Mouse (Mus musculus): ENCODE results near the gene Poldip2. TPM values are rescaled to one million over a fixed set of nuclear protein-coding genes. Genes with fewer than 3 reads are reported as not detected.

The Poldip2 gene
- polyA plus RNA-seq, 2 experiments: 111 to 166 TPM

- DNase-seq (ENCODE audit: low spot score) (no peak), ATAC-seq (ENCODE audit: low FRiP score, low read depth) (no peak)
- WGBS: 83% methylated on average over 3 of the region's 3 CpGs
- no peaks in the 10 kb centered on the region for H3K9me3 ChIP-seq (ENCODE audit: control insufficient read depth, low read length)
- H3K4me2 ChIP-seq (replicated peaks; ENCODE audit: low read depth, low read length, severe bottlenecking): no peak overlapping the region
- no peak overlapping the region for H3K27ac ChIP-seq (replicated peaks; ENCODE audit: low read depth, low read length)
- no peaks in the 10 kb centered on the region for H3K36me3 ChIP-seq (ENCODE audit: control insufficient read depth, insufficient read depth, low read length)
- TF ChIP-seq POLR2A (IDR thresholded peaks at IDR 0.05; ENCODE audit: borderline replicate concordance, extremely low read depth, insufficient read depth, insufficient read length): no peak
- H3K27me3 ChIP-seq (ENCODE audit: control insufficient read depth, insufficient read depth, low read length): no peaks in the 10 kb centered on the region
- H3K4me3 ChIP-seq (replicated peaks; ENCODE audit: low read length): no peak overlapping the region
- H3K9ac ChIP-seq (ENCODE audit: low read depth, low read length, severe bottlenecking): no peak overlapping the region
- H3K4me1 ChIP-seq (ENCODE audit: control insufficient read depth, insufficient read depth, low read length): 0 out of 2 replicates have a peak, but pooled peaks cover 3% of the 10 kb centered on the region
Measured at GRCm38 (mm10) chr11:78555623-78556022, 43.6 kb downstream of the Poldip2 start.

GRCm38 (mm10) chr11:78556070-78556469, 44.1 kb downstream of the Poldip2 start:
- WGBS: 75% methylated on average over 4 of the region's 4 CpGs
- 0 out of 2 replicates have a peak, but pooled peaks cover 1% of the 10 kb centered on the region for H3K4me1 ChIP-seq (ENCODE audit: control insufficient read depth, insufficient read depth, low read length)
- H3K27ac ChIP-seq (replicated peaks; ENCODE audit: low read depth, low read length): no peak overlapping the region

GRCm38 (mm10) chr11:78557241-78557640, 45.2 kb downstream of the Poldip2 start:
- Histone ChIP-seq H3K9me3 (ENCODE audit: control insufficient read depth, low read length) (no peaks in the 10 kb centered on the region), H3K4me1 (ENCODE audit: control insufficient read depth, insufficient read depth, low read length) (no peaks in the 10 kb centered on the region), H3K27me3 (ENCODE audit: control insufficient read depth, insufficient read depth, low read length) (no peaks in the 10 kb centered on the region), H3K9ac (ENCODE audit: low read depth, low read length, severe bottlenecking) (no peak overlapping the region), H3K4me2 (replicated peaks; ENCODE audit: low read depth, low read length, severe bottlenecking) (no peak overlapping the region), H3K36me3 (ENCODE audit: control insufficient read depth, insufficient read depth, low read length) (no peaks in the 10 kb centered on the region), H3K4me3 (replicated peaks; ENCODE audit: low read length) (no peak overlapping the region), H3K27ac (replicated peaks; ENCODE audit: low read depth, low read length) (no peak overlapping the region)
- no peak for DNase-seq (ENCODE audit: low spot score)
- WGBS: 52% methylated on average over 8 of the region's 8 CpGs
- no peak for TF ChIP-seq POLR2A (IDR thresholded peaks at IDR 0.05; ENCODE audit: borderline replicate concordance, extremely low read depth, insufficient read depth, insufficient read length)
- ATAC-seq (ENCODE audit: low FRiP score, low read depth): no peak

More at GRCm38 (mm10) chr11:78556070-78556469, 44.1 kb downstream of the Poldip2 start:
- no peak overlapping the region for H3K9ac ChIP-seq (ENCODE audit: low read depth, low read length, severe bottlenecking)
- no peak for DNase-seq (ENCODE audit: low spot score)
- no peaks in the 10 kb centered on the region for H3K36me3 ChIP-seq (ENCODE audit: control insufficient read depth, insufficient read depth, low read length)
- no peak overlapping the region for H3K4me3 ChIP-seq (replicated peaks; ENCODE audit: low read length)
- no peaks in the 10 kb centered on the region for H3K27me3 ChIP-seq (ENCODE audit: control insufficient read depth, insufficient read depth, low read length)
- no peak for TF ChIP-seq POLR2A (IDR thresholded peaks at IDR 0.05; ENCODE audit: borderline replicate concordance, extremely low read depth, insufficient read depth, insufficient read length)
- H3K4me2 ChIP-seq (replicated peaks; ENCODE audit: low read depth, low read length, severe bottlenecking): no peak overlapping the region
- no peaks in the 10 kb centered on the region for H3K9me3 ChIP-seq (ENCODE audit: control insufficient read depth, low read length)
- ATAC-seq (ENCODE audit: low FRiP score, low read depth): no peak

GRCm38 (mm10) chr11:78560447-78560846, 48.5 kb downstream of the Poldip2 start:
- 21% methylated on average over 4 of the region's 4 CpGs for WGBS
- H3K27ac ChIP-seq (replicated peaks; ENCODE audit: low read depth, low read length): no peak overlapping the region
- H3K27me3 ChIP-seq (ENCODE audit: control insufficient read depth, insufficient read depth, low read length): no peaks in the 10 kb centered on the region
- no peak overlapping the region for H3K4me3 ChIP-seq (replicated peaks; ENCODE audit: low read length)
- no peaks in the 10 kb centered on the region for H3K4me1 ChIP-seq (ENCODE audit: control insufficient read depth, insufficient read depth, low read length)
- DNase-seq (ENCODE audit: low spot score) (peak; percentile 79), ATAC-seq (ENCODE audit: low FRiP score, low read depth) (peak; percentile 60; the same call in 1 of the 2 replicates)
- H3K9me3 ChIP-seq (ENCODE audit: control insufficient read depth, low read length): no peaks in the 10 kb centered on the region
- no peaks in the 10 kb centered on the region for H3K36me3 ChIP-seq (ENCODE audit: control insufficient read depth, insufficient read depth, low read length)
- H3K4me2 ChIP-seq (replicated peaks; ENCODE audit: low read depth, low read length, severe bottlenecking): no peak overlapping the region
- TF ChIP-seq POLR2A (IDR thresholded peaks at IDR 0.05; ENCODE audit: borderline replicate concordance, extremely low read depth, insufficient read depth, insufficient read length): no peak
- no peak overlapping the region for H3K9ac ChIP-seq (ENCODE audit: low read depth, low read length, severe bottlenecking)

- H3K4me2 ChIP-seq (replicated peaks; ENCODE audit: low read depth, low read length, severe bottlenecking): no peak overlapping the region
- peaks cover 21% of the 10 kb centered on the region for H3K36me3 ChIP-seq (ENCODE audit: control insufficient read depth, insufficient read depth, low read length)
- TF ChIP-seq POLR2A (IDR thresholded peaks at IDR 0.05; ENCODE audit: borderline replicate concordance, extremely low read depth, insufficient read depth, insufficient read length): no peak
- no peak overlapping the region for H3K9ac ChIP-seq (ENCODE audit: low read depth, low read length, severe bottlenecking)
- no peak for ATAC-seq (ENCODE audit: low FRiP score, low read depth)
- no peaks in the 10 kb centered on the region for H3K27me3 ChIP-seq (ENCODE audit: control insufficient read depth, insufficient read depth, low read length)
- DNase-seq (ENCODE audit: low spot score): no peak
- H3K27ac ChIP-seq (replicated peaks; ENCODE audit: low read depth, low read length): no peak overlapping the region
- H3K9me3 ChIP-seq (ENCODE audit: control insufficient read depth, low read length): no peaks in the 10 kb centered on the region
- WGBS: 56% methylated on average over 6 of the region's 6 CpGs
- H3K4me3 ChIP-seq (replicated peaks; ENCODE audit: low read length): no peak overlapping the region
- no peaks in the 10 kb centered on the region for H3K4me1 ChIP-seq (ENCODE audit: control insufficient read depth, insufficient read depth, low read length)
Measured at GRCm38 (mm10) chr11:78566775-78567174, 54.8 kb downstream of the Poldip2 start.

GRCm38 (mm10) chr11:78567614-78568013, 55.6 kb downstream of the Poldip2 start:
- Histone ChIP-seq H3K9ac (ENCODE audit: low read depth, low read length, severe bottlenecking) (no peak overlapping the region), H3K4me1 (ENCODE audit: control insufficient read depth, insufficient read depth, low read length) (no peaks in the 10 kb centered on the region), H3K9me3 (ENCODE audit: control insufficient read depth, low read length) (no peaks in the 10 kb centered on the region), H3K27me3 (ENCODE audit: control insufficient read depth, insufficient read depth, low read length) (no peaks in the 10 kb centered on the region), H3K4me2 (replicated peaks; ENCODE audit: low read depth, low read length, severe bottlenecking) (no peak overlapping the region), H3K27ac (replicated peaks; ENCODE audit: low read depth, low read length) (no peak overlapping the region), H3K4me3 (replicated peaks; ENCODE audit: low read length) (no peak overlapping the region), H3K36me3 (ENCODE audit: control insufficient read depth, insufficient read depth, low read length) (peaks cover 29% of the 10 kb centered on the region)
- ATAC-seq (ENCODE audit: low FRiP score, low read depth) (no peak), DNase-seq (ENCODE audit: low spot score) (no peak)
- WGBS: 89% methylated on average over 6 of the region's 6 CpGs
- TF ChIP-seq POLR2A (IDR thresholded peaks at IDR 0.05; ENCODE audit: borderline replicate concordance, extremely low read depth, insufficient read depth, insufficient read length): no peak
